Mouse (Mus musculus) thymus, adult 2 months (tissue): ENCODE measurements around the gene Ooep. TPM values are rescaled to one million over a fixed set of nuclear protein-coding genes. Genes with fewer than 3 reads are reported as not detected.

ENCODE experiments used
- DNase-seq: peaks from one replicate; pipeline ENCODE4 v3.0.0; 2021
- H3K27ac ChIP-seq: fragments of 200-500 bp; 2 replicates; pipeline ENCODE4 v1.5.1; 2012; ENCODE audit warnings: low read length, control low read depth; ENCODE audit not compliant: control insufficient read depth, insufficient read depth
- H3K27me3 ChIP-seq: fragments of 200-500 bp; 2 replicates; pipeline ENCODE4 v1.6.1; 2012; ENCODE audit warnings: mild to moderate bottlenecking, low read length, moderate library complexity, mixed read lengths; ENCODE audit not compliant: control insufficient read depth, insufficient read depth
- H3K36me3 ChIP-seq: fragments of 200-500 bp; 2 replicates; pipeline ENCODE4 v1.6.1; 2012; ENCODE audit warnings: mild to moderate bottlenecking, low read length, moderate library complexity; ENCODE audit not compliant: control insufficient read depth, insufficient read depth
- H3K4me1 ChIP-seq: fragments of 200-500 bp; replicated peaks from 2 replicates; pipeline ENCODE4 v1.6.1; 2012; ENCODE audit warnings: low read length; ENCODE audit not compliant: control insufficient read depth, insufficient read depth
- H3K4me3 ChIP-seq: fragments of 200-500 bp; 2 replicates; pipeline ENCODE4 v1.5.1; 2012; ENCODE audit warnings: mild to moderate bottlenecking, low read length, control low read depth, moderate library complexity; ENCODE audit not compliant: control insufficient read depth, insufficient read depth
- CTCF ChIP-seq: fragments of 200-500 bp; IDR thresholded peaks from 2 replicates; pipeline ENCODE4 v1.5.1; 2012; ENCODE audit warnings: mild to moderate bottlenecking, control low read depth, low read length, moderate library complexity, borderline replicate concordance; ENCODE audit not compliant: control insufficient read depth, poor library complexity, insufficient read depth; ENCODE audit errors: extremely low read depth
- POLR2A ChIP-seq: fragments of 200-500 bp; IDR thresholded peaks from 2 replicates; pipeline ENCODE4 v1.6.1; 2012; ENCODE audit warnings: mild to moderate bottlenecking, low read length, control low read depth, moderate library complexity; ENCODE audit not compliant: control insufficient read depth, poor library complexity, insufficient read depth; ENCODE audit errors: extremely low read depth
- WGBS: fragments of 180-500 bp; shearing (Covaris S2); methylation state at CpG from one replicate; pipeline ENCODE4 v1.1.7; 2018; 5-methylcytosine and 5-hydroxymethylcytosine counted together
- polyA plus RNA-seq: library from polyadenylated mRNA; depleted of rRNA; stranded (reverse); fragments of >200 nt; gene quantifications from 2 replicates; pipeline ENCODE4 v1.2.3, GENCODE M21; 2012

Gene Ooep
- polyA plus RNA-seq, 1 experiment = 0.65 TPM

GRCm38 (mm10) chr9:78375486-78375885 lies 3.0 kb downstream of the Ooep start:
- H3K36me3 ChIP-seq = no peaks in the 10 kb centered on the region
- 85% methylated on average over 4 of the region's 4 CpGs for WGBS
- H3K27me3 ChIP-seq = no peaks in the 10 kb centered on the region
- no peak overlapping the region for H3K4me3 ChIP-seq
- no peak overlapping the region for H3K27ac ChIP-seq
- no peak for DNase-seq
- no peaks in the 10 kb centered on the region for H3K4me1 ChIP-seq
- no peak for TF ChIP-seq POLR2A

DNA sequence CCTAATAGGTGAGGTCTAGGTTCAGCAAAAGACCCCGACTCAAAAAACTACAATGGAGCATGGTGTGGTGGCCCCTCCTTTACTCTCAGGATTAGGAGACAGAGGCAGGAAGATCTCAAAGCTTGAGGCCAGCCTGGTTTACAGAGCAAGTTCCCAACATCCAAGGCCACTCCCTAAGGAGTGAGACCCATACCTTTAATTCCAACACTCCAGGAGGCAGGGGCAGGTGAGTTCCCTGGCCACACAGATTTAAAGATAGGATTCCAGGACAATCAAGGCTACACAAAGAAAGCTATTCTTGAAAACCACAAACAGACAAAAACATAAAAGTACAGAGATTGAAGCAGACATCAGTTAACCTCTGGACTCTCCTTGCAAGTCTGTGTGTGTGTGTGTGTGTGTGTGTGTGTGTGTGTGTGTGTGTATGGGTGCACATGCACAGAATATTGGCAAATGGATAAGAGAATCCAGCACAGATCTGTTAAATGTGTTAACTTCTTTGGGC lies 3.6 kb downstream of the Ooep start:
- WGBS = 84% methylated on average over 1 of the region's 1 CpGs
- Histone ChIP-seq H3K4me3 (no peak overlapping the region), H3K4me1 (no peaks in the 10 kb centered on the region), H3K27ac (no peak overlapping the region), H3K27me3 (no peaks in the 10 kb centered on the region), H3K36me3 (no peaks in the 10 kb centered on the region)
- no peak for DNase-seq
- TF ChIP-seq CTCF = no peak

DNA sequence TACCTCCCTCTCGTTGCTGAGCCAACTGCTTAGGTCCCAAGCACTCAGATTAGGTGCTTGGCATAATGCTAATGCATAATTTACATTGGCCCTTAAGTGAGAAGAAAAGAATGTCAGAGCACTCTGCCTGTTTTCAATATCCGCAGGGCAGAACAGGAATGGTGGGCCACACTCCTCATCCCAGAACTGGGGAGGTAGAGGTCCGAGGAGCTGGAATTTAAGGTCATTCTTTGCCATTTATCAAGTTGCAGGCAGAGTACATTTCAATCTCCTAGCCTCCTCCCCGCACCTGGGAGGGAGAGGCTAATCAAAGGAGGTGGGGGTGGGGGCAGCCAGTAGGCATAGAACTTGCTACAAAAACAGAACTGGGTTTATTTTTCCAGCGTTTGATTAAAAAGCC lies 4.1 kb downstream of the Ooep start:
- no peak for DNase-seq
- Histone ChIP-seq H3K4me3 (no peak overlapping the region), H3K36me3 (no peaks in the 10 kb centered on the region), H3K27me3 (no peaks in the 10 kb centered on the region), H3K4me1 (no peaks in the 10 kb centered on the region), H3K27ac (no peak overlapping the region)
- TF ChIP-seq CTCF (no peak), POLR2A (no peak)
- WGBS = 81% methylated on average over 5 of the region's 5 CpGs

GRCm38 (mm10) chr9:78372827-78373504 lies 5.6 kb downstream of the Ooep start:
- Histone ChIP-seq H3K27ac (no peak overlapping the region), H3K36me3 (no peaks in the 10 kb centered on the region), H3K4me1 (no peaks in the 10 kb centered on the region), H3K27me3 (no peaks in the 10 kb centered on the region), H3K4me3 (no peak overlapping the region)
- TF ChIP-seq POLR2A = no peak
- no peak for TF ChIP-seq CTCF
- DNase-seq = no peak
- WGBS = 87% methylated on average over 10 of the region's 10 CpGs

GRCm38 (mm10) chr9:78371441-78371840 lies 7.1 kb downstream of the Ooep start:
- Histone ChIP-seq H3K4me3 (no peak overlapping the region), H3K36me3 (no peaks in the 10 kb centered on the region), H3K27ac (no peak overlapping the region), H3K27me3 (no peaks in the 10 kb centered on the region), H3K4me1 (no peaks in the 10 kb centered on the region)
- DNase-seq = no peak
- WGBS = 95% methylated on average over 3 of the region's 3 CpGs
- no peak for TF ChIP-seq CTCF
- TF ChIP-seq POLR2A = no peak

DNA sequence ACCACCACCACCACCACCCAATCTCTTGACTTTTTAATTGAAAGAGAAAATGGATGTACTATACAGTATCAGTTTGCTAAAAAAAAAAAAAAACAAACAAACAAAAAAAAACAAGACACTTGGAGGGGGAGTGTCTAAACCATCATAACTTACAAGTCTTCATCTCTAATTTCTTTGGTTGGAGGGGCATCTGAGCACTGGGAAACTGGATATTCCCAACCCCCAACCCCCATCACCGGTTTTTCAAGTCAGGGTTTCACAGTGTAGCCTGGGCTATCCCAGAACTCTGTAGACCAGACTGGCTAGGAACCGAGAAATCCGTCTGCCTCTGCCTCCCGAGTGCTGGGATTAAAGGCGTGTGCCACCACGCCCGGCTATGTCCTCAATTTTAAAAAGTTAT lies 8.7 kb downstream of the Ooep start:
- 94% methylated on average over 7 of the region's 7 CpGs for WGBS
- TF ChIP-seq CTCF (no peak), POLR2A (no peak)
- no peaks in the 10 kb centered on the region for H3K36me3 ChIP-seq
- H3K27ac ChIP-seq = no peak overlapping the region
- H3K27me3 ChIP-seq = no peaks in the 10 kb centered on the region
- no peak for DNase-seq
- H3K4me1 ChIP-seq = no peaks in the 10 kb centered on the region
- H3K4me3 ChIP-seq = no peak overlapping the region

DNA sequence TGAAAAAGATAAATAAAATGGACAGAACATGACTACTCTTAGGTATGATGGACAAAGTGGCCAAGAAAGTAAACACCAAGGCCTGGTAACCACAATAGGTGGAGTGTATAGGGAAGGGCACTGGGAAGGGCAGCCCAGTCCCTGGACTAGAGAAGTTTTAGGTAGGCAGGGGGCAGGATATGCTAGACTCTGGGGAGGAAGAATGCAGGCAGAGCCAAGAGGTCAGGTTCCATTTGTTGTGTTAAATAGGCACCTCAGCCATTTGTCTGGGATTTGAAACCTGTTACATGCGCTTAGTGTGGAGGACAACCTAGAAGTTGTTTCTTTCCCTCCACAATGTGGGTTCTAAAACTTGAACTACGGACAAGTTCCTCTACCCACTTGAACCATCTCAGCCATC lies 9.2 kb downstream of the Ooep start:
- TF ChIP-seq POLR2A (no peak), CTCF (no peak)
- H3K27me3 ChIP-seq = no peaks in the 10 kb centered on the region
- H3K27ac ChIP-seq = no peak overlapping the region
- DNase-seq = no peak
- 94% methylated on average over 2 of the region's 2 CpGs for WGBS
- no peaks in the 10 kb centered on the region for H3K36me3 ChIP-seq
- H3K4me1 ChIP-seq = no peaks in the 10 kb centered on the region
- no peak overlapping the region for H3K4me3 ChIP-seq
